Mouse (Mus musculus) embryonic fibroblast, embryonic 13.5 days (primary cell): Measurements from ENCODE around the gene Nfkb2.

Experiments
- CTCF ChIP-seq: IDR thresholded peaks from 2 replicates; pipeline ENCODE4 v1.5.1; 2011; ENCODE audit warnings: mild to moderate bottlenecking, control low read depth, low read length, moderate library complexity, borderline replicate concordance; ENCODE audit not compliant: insufficient read depth
- POLR2A ChIP-seq: IDR thresholded peaks from 2 replicates; pipeline ENCODE4 v1.6.1; 2011; ENCODE audit warnings: low read depth, mild to moderate bottlenecking, control low read depth, low read length, moderate library complexity

DNA sequence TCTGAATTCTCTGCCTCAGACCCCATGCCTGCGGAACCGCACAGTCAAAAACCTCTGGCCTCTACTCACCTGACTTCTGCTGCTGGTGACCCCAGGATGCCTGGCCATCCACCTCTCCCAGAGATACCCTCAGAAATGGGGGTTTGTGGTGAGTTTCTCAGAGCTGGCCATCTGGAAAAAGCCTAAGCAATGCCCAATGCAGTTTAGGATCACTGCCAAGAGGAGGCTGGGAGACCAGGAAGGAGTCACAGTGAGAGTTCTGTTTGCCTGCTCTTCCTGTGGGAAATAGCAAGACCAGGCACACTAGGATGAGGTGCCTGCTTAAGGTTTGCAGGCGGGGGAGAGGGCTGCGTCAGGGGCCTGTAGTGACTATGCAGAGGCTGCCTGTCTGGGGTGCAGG, 19.4 kb upstream of the Nfkb2 start:
- TF ChIP-seq CTCF (no peak), POLR2A (no peak)
